Mouse (Mus musculus): ENCODE results near the gene Carnmt1.

GRCm38 (mm10) chr19:18649955-18650354 lies 20.6 kb upstream of the Carnmt1 start:
- TF ChIP-seq POLR2A (IDR thresholded peaks at IDR 0.05; ENCODE audit: borderline replicate concordance, extremely low read depth, low read depth, low read length) (no peak), CTCF (IDR thresholded peaks at IDR 0.05; ENCODE audit: insufficient read depth, low read length) (no peak)
